Mouse (Mus musculus) splenic B cell, adult 2 months (primary cell): Measurements from ENCODE around the gene Naa60.
A peak's percentile ranks its signal among the peaks of the same experiment; 100 is the strongest.
"Not testable (repeated sequence)": the region's sequence is repeated elsewhere in the genome, so short reads cannot be mapped to it uniquely, and the experiment has no call there.

Experiments used
- DNase-seq: peaks from one replicate; pipeline ENCODE4 v3.0.0-alpha.2; 2011; ENCODE audit warnings: low read depth, low spot score
- H3K27me3 ChIP-seq: 2 replicates; pipeline ENCODE4 v1.6.1; 2012; ENCODE audit warnings: mild to moderate bottlenecking, low read length, moderate library complexity, mixed read lengths; ENCODE audit not compliant: control insufficient read depth, poor library complexity, insufficient read depth, severe bottlenecking
- H3K36me3 ChIP-seq: 2 replicates; pipeline ENCODE4 v1.6.1; 2012; ENCODE audit warnings: mild to moderate bottlenecking, low read length, moderate library complexity, mixed read lengths; ENCODE audit not compliant: control insufficient read depth, poor library complexity, insufficient read depth, severe bottlenecking

Gene Naa60

DNA sequence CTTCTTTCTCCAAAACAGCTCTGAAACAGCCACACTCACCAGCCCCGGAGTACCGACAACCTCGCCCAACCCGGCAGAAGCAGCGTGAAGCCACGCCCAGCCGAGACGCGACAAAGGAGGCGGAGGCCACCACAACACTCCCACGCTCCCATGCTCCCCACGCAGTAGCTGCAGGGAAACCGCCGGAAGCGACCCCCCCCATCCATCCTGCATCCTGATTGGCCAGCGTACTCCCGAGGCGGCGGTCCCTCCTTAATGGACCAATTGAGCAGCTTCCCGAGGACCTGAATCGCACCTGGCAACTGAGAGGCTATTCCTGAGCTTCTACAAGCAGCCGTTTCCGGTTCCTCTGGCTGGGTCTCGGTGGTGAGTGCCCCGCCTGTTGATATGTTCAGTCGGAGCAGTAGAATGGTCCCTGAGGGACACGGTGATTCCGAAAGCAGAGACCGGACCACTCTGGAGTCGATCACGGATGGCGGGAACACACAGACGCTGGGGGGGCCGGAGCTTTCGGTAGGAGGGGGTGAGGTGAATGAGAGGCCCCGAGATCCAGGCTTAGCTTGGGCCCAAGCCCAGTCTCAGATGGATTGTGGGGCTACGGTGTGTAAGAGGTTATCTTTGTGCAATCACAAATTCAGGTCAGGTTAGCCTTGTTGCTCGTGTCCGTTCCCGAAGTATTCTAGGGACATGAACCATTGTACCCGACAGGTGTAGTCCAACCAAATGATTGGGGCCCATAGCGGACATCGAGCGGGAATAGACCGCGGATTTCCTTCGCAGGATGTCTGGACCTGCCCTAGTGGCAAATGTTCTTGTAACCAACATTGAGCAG lies at the start of gene Naa60:
Gene Naa60, plus strand, starts transcription at position 160 of the 832 bp plus-strand sequence.
- Histone ChIP-seq H3K27me3 (no peaks in the 10 kb centered on the region), H3K36me3 (peaks cover 5% of the 10 kb centered on the region)
- DNase-seq, result peak; percentile 86

DNA sequence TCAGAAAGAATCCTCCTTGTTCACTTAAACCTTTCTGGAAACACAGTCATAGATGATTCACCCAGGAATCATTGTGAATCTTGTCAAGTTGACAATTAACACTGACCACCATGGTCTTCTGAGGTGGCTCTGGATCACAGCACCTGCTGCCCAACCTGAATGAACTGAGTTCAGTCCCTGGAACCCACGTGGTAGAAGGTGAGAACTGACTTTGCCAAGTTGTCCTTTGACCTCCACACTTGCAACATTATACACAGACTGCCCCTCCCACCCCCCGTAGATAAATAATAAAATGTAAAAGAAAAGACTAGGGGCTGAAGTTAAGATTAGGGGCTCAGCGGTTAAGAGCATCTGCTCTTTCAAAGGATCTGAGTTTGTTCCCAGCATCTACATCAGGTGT lies 44.2 kb upstream of the Naa60 start:
- Histone ChIP-seq H3K27me3 (no peaks in the 10 kb centered on the region), H3K36me3 (no peaks in the 10 kb centered on the region)
- DNase-seq, result no peak

DNA sequence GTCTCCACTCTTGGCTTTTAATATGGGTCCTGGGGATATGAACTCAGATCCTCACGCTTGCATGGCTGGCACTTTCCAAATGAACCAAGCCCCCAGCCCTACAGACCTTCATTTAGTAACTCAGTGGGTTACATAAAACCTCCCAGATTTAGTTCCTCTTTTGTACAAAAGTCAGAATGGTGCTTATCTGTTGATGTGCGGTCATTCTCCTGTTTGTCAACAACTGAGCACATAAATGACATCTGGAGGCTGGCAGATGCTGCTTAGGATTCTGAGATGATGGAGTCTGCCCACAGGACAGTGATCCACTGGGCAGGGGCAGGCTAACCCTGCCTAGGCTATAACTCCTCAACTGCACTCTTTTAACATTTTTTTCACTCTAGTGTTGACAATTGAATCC lies 42.4 kb upstream of the Naa60 start:
- no peaks in the 10 kb centered on the region for H3K36me3 ChIP-seq

DNA sequence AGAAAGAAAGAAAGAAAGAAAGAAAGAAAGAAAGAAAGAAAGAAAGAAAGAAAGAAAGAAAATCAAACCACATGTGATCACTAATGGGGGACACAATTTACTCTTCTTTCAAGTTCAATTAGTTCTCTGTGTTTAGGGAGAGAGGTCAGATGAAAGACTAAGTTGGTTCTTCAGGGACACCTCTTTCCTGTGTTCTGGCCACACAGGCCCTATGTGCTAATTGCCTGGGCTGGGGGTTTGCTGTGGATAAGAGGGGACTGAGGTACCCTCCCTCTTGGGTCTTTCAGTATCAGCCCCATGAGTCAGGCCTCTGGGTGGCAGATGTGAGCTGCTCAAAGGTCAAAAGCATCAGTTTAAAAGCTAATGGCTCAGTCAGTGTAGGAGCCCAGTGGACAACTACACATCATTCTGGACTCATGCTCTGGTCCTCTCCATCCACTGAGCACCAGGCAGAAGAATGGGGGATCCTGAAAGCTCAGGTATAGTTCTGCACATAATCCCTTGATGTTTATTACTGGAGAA lies 41.5 kb upstream of the Naa60 start, which contains the start of gene Olfr15:
Gene Olfr15, plus strand, starts transcription at position 291 of the 522 bp plus-strand sequence.
- peak; percentile 35 for DNase-seq
- Histone ChIP-seq H3K36me3 (no peaks in the 10 kb centered on the region), H3K27me3 (no peaks in the 10 kb centered on the region)

More for the DNA sequence above, 42.4 kb upstream of the Naa60 start:
- H3K27me3 ChIP-seq, result no peaks in the 10 kb centered on the region
- no peak for DNase-seq

DNA sequence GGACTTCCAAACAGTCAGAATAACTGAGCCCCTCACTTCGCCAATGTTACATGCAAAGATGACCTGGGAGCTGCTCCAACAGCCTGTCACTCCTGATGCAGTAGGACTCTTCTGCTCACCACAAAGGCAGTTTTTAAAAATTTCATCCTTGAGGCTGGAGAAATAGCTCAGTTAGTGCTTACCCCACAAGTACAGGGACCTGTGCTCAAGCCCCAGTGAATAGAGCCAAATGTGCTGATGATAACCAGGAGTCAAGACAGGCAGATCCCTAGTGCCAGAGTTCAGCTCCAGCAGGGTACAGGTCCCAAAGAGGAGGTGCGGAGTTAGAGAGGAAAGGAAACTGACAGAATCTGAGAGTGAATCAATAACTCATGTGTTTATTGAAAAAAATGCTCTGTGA lies 36.7 kb upstream of the Naa60 start:
- no peaks in the 10 kb centered on the region for H3K36me3 ChIP-seq
- H3K27me3 ChIP-seq, result no peaks in the 10 kb centered on the region
- DNase-seq, result no peak

DNA sequence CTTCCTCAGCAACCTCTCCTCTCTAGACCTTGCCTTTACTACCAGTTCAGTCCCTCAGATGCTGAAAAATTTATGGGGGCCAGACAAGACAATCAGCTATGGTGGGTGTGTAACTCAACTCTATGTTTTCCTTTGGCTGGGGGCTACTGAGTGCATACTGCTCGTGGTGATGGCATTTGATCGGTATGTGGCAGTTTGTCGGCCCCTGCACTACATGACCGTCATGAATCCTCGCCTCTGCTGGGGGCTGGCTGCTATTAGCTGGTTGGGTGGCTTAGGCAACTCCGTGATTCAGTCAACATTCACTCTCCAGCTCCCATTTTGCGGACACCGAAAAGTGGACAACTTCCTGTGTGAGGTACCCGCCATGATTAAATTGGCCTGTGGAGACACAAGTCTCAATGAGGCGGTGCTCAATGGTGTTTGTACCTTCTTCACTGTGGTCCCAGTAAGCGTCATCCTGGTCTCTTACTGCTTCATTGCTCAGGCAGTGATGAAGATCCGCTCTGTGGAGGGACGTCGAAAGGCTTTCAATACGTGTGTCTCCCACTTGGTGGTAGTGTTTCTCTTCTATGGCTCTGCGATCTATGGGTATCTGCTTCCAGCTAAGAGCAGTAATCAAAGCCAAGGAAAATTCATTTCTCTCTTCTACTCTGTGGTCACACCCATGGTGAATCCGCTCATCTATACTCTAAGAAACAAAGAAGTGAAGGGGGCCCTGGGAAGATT lies 32.9 kb upstream of the Naa60 start:
- H3K27me3 ChIP-seq, result no peaks in the 10 kb centered on the region
- H3K36me3 ChIP-seq, result no peaks in the 10 kb centered on the region
- peak; percentile 55 for DNase-seq

DNA sequence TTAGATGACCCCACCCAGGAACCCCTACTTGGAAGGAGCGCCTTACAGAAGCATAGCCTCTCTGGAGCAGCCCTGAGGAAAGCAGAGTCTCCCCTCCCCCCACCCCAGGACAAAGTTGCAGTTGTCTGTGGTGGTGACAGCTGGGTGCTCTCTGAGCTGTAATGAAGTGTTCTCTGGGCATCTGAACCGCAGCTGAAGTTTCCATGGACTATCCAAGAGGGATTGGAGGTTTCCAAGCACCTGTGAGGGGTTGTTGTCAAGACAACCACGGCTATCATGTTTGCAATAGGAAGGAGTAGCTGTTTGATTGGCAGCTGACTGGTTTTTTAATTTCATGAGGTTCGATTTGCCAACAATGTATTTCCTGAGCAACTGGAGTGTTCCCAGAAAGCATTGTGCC lies 29.2 kb upstream of the Naa60 start:
- no peaks in the 10 kb centered on the region for H3K27me3 ChIP-seq
- DNase-seq, result no peak
- no peaks in the 10 kb centered on the region for H3K36me3 ChIP-seq

DNA sequence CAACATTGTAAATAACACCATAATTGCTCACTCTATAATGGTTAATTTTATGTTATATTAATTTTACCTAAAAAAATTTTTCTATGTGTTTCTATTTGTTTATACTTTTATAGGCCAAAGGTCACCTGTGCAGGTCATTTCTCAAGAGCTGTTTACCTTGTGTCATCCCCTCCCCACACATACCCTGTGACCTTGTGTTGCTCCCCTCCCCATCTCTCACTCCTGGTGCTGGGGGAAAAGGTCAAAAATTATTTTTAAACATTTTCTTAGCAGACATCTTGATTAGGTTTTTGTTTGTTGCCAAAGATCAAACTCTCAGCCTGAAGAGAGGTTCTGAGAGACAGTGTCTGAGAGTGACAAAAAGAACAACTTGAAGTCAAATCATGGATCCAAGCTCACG lies 28.4 kb upstream of the Naa60 start:
- H3K27me3 ChIP-seq, result no peaks in the 10 kb centered on the region
- no peak for DNase-seq

DNA sequence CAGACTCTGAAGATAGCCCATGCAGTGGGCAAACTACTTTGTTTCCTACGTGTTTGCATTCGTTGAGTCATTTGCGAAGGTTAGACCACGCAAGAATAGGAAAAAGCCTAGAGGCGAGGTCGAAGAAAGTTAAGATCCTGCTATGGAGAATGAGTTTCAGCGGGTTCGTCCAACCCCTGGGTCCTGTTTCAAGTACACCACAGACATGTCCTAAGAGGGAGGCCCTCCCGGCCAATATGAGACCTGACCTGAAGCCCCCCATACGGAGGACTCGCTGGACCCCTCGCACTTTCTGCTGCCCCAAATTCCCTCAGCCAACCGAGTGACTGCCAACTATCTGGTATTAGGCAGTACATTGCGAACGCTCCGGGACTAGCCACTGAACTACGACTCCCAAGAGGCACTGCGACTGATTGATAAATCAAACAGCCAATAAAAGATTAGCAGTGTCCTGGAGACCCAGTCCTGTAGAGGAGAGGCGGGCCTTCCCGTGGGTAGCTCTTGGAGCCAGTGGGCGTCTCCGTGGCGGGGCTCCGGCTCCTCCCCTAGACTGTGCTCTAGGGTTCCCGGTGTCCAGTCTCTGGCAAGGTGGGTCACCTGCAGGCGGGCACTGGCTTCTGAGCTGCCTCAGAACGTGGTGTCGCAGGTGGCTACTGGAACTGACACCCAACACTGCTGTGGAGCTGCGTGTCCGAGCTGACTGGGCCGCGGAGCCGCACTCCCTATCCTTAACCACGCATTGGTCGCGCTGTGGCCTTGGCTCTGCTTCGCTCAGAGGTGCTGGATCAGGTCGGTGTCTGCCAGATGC lies 25.3 kb upstream of the Naa60 start, which contains the start of gene Zfp174:
Gene Zfp174, plus strand, starts transcription at position 558 of the 808 bp plus-strand sequence.
- no peaks in the 10 kb centered on the region for H3K27me3 ChIP-seq
- DNase-seq, result peak; percentile 96
- no peaks in the 10 kb centered on the region for H3K36me3 ChIP-seq

More for the DNA sequence above, 28.4 kb upstream of the Naa60 start:
- no peaks in the 10 kb centered on the region for H3K36me3 ChIP-seq

DNA sequence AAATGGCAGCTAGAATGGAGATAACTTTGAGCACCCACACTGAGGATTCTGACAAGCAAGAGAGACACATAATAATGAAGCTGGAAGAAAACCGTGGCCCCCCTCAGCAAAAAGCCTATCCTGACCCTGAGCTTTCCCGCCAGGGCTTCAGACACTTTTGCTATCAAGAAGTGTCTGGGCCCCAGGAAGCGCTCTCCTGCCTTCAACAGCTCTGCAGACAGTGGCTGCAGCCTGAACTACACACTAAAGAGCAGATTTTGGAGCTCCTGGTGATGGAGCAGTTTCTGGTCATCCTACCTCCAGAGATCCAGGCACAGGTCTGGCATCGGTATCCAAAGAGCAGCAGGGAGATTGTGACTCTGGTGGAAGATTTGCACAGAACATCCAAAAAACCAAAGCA lies 24.3 kb upstream of the Naa60 start:
- H3K27me3 ChIP-seq, result no peaks in the 10 kb centered on the region
- no peak for DNase-seq
- no peaks in the 10 kb centered on the region for H3K36me3 ChIP-seq

DNA sequence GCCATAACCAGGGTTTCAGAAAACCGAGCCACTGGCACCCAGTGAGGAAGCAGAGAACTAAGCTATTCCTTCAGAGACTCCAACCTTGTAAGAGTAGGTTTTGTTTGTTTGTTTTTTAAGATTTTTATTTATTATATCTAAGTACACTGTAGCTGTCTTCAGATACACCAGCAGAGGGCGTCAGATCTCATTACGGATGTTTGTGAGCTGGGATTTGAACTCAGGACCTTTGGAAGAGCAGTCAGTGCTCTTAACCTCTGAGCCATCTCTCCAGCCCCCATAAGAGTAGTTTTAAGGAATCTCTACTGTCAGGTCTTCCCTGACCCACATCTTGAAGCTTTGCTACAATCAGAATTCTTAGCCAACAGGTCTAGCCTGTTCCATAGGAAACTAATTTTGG lies 23.8 kb upstream of the Naa60 start:
- peak; percentile 17 for DNase-seq
- no peaks in the 10 kb centered on the region for H3K27me3 ChIP-seq
- H3K36me3 ChIP-seq, result no peaks in the 10 kb centered on the region

DNA sequence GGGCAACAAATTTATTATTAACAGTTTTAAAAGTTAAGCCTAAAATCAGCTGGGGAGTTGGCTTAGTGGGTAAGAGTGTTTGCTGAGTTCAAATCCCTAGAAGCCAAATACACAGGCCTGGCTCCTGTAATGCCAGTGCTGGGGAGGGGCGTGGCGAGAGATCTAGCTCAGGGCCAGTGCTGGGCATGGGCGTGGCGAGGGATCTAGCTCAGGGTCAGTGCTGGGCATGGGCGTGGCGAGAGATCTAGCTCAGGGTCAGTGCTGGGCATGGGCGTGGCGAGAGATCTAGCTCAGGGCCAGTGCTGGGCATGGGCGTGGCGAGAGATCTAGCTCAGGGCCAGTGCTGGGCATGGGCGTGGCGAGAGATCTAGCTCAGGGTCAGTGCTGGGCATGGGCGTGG lies 20.9 kb upstream of the Naa60 start:
- DNase-seq, H3K36me3 ChIP-seq, H3K27me3 ChIP-seq: not testable (repeated sequence)

DNA sequence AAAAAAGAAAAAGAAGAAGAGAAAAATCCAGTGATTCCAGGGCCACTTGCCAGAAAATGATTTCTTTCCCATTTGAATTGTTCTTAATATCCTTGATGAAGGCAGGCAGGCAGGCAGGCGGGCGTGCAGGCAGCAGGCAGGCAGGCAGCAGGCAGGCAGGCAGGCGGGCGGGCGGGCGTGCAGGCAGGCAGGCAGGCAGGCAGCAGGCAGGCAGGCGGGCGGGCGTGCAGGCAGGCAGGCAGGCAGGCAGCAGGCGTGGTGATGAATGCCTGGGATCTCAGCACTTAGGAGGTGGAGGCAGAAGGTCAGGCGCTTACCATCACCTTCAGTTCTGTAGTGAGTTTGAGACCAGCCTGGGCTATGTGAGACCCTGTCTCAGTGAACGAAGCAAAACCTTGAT lies 19.6 kb upstream of the Naa60 start:
- no peak for DNase-seq
- H3K27me3 ChIP-seq, result no peaks in the 10 kb centered on the region
- no peaks in the 10 kb centered on the region for H3K36me3 ChIP-seq

DNA sequence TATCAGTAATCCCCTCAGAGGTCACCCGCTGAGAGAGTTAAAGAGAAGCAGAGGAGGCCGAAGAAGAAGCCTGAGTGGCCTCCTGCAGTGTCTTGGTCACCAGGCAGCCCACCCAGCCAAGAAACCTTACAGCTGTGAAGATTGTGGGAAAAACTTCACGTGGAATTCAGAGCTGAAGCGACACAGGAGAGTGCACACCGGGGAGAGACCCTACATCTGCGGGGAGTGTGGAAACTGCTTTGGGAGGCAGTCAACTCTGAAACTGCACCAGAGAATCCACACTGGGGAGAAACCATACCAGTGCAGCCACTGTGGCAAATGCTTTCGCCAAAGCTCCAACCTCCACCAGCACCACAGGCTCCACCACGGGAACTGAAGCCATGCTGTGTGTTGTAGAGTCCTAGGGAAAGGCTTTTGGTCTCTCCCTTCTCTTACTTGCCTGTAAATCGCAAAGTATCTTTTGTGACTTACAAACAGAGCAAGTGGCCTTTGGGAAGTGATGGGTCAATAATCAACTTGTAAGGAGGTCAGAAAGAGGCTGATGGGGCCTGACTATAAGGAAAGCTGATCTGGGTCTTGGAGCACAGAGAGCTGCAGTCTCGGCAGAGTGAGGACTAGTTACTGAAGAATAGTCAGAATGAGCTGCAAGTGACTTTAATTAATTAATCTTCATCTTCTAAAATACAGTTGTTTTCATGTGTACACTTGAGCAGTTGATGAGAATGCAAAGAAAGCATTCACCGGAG lies 17.6 kb upstream of the Naa60 start:
- DNase-seq, result no peak
- no peaks in the 10 kb centered on the region for H3K27me3 ChIP-seq

More for the DNA sequence above, 17.6 kb upstream of the Naa60 start:
- H3K36me3 ChIP-seq, result no peaks in the 10 kb centered on the region
